Mouse (Mus musculus) liver, embryonic 14.5 days (tissue): ENCODE data around the gene Chrm3. TPM values are rescaled to one million over a fixed set of nuclear protein-coding genes. Genes with fewer than 3 reads are reported as not detected.

Experiments
- ATAC-seq: fragments of 200-750 bp; cut with Nextera tagmentation; 2 replicates; pipeline ENCODE4 v1.8.0; 2017; ENCODE audit warnings: moderate number of reproducible peaks, mild to moderate bottlenecking, moderate library complexity; ENCODE audit not compliant: insufficient read depth
- DNase-seq, 3 experiments: peaks; one replicate each; pipeline ENCODE4 v3.0.0-alpha.2; 2012 to 2013; ENCODE audit warnings: low read depth in 3 of 3, low spot score in 3 of 3
- H3K27ac ChIP-seq: fragments of 300-500 bp; sonication (generic); 2 replicates; pipeline ENCODE4 v1.5.1; 2014; ENCODE audit warnings: moderate library complexity, mild to moderate bottlenecking, control low read depth, inconsistent platforms
- H3K27me3 ChIP-seq: fragments of 300-500 bp; sonication (generic); 2 replicates; pipeline ENCODE4 v1.6.1; 2014; ENCODE audit warnings: mild to moderate bottlenecking, low read length, moderate library complexity; ENCODE audit not compliant: control insufficient read depth, insufficient read depth
- H3K36me3 ChIP-seq: fragments of 300-500 bp; sonication (generic); replicated peaks from 2 replicates; pipeline ENCODE4 v1.6.1; 2014; ENCODE audit warnings: low read depth; ENCODE audit not compliant: control insufficient read depth, insufficient read depth
- H3K4me1 ChIP-seq, 2 experiments: fragments of 200-500 bp in 1 of 2; fragments of 300-500 bp in 1 of 2; sonication (generic) in 1 of 2; replicated peaks; 2 replicates each; pipeline ENCODE4 v1.6.1; 2012 to 2014; ENCODE audit warnings: antibody characterized with exemption in 1 of 2, inconsistent platforms in 1 of 2, low read length in 1 of 2; ENCODE audit not compliant: control insufficient read depth in 2 of 2, insufficient read depth in 2 of 2
- H3K4me2 ChIP-seq: fragments of 300-500 bp; sonication (generic); 2 replicates; pipeline ENCODE4 v1.6.1; 2014; ENCODE audit warnings: low read depth, mild to moderate bottlenecking, control low read depth, moderate library complexity
- H3K4me3 ChIP-seq, 2 experiments: fragments of 200-500 bp in 1 of 2; fragments of 300-500 bp in 1 of 2; sonication (generic) in 1 of 2; 2 replicates each; pipeline ENCODE4 v1.5.1; 2012 to 2014; ENCODE audit warnings: low read depth in 2 of 2, low read length in 2 of 2, mild to moderate bottlenecking in 2 of 2, control low read depth in 1 of 2, inconsistent platforms in 1 of 2, moderate library complexity in 1 of 2; ENCODE audit not compliant: insufficient read depth in 1 of 2
- H3K9ac ChIP-seq: fragments of 300-500 bp; sonication (generic); replicated peaks from 2 replicates; pipeline ENCODE4 v1.6.1; 2014; ENCODE audit warnings: mild to moderate bottlenecking, control low read depth, moderate library complexity
- H3K9me3 ChIP-seq: fragments of 300-500 bp; sonication (generic); 2 replicates; pipeline ENCODE4 v1.6.1; 2016; ENCODE audit warnings: low read length, mixed read lengths; ENCODE audit not compliant: control insufficient read depth
- CTCF ChIP-seq: IDR thresholded peaks from 2 replicates; pipeline ENCODE4 v1.5.1; 2016; ENCODE audit warnings: antibody characterized with exemption, low read depth, control low read depth
- EP300 ChIP-seq: IDR thresholded peaks from 2 replicates; pipeline ENCODE4 v1.6.1; 2016; ENCODE audit warnings: antibody characterized with exemption, low read depth
- WGBS: fragments of 180-500 bp; shearing (Covaris S2); extraction: QIAGEN DNeasy Blood & Tissue Kit; methylation state at CpG from one replicate; pipeline ENCODE4 v1.1.7; 2014; ENCODE audit not compliant: insufficient replicate concordance; 5-methylcytosine and 5-hydroxymethylcytosine counted together
- polyA plus RNA-seq, 2 experiments: library from polyadenylated mRNA; depleted of rRNA in 1 of 2; stranded (reverse) in 1 of 2; unstranded in 1 of 2; fragments of >200 nt; fragmentation: Nextera tagmentation in 1 of 2; extraction: Ambion mirVana in 1 of 2; gene quantifications; 2 replicates each; pipeline versions ENCODE4 v1.2.1 to v1.2.3; 2012 to 2014

Gene Chrm3
- polyA plus RNA-seq, 2 experiments = 0.03 TPM; not detected in 1

DNA sequence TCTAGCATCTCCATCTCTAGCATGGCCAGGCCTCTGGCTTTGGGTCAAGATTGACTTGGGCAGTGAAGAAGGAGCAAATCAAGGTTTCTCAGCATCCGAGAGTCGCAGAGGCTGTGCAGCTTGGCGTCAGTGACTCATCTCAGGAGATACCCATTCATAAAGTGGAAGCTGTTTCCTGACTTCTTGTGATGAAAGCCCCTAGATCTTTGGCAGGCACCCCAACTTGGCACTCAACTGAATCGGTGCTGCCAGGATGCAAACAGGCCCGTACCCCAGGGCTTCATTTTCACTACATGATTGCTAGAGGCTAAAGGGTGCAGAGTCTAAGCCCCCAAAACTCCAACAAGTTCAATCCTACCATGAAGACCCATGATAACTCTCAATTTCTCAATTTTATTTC is 298.0 kb downstream of the Chrm3 start:
- Histone ChIP-seq H3K27ac (no peak overlapping the region), H3K4me3 (no peak overlapping the region), H3K4me2 (no peak overlapping the region), H3K9ac (no peak overlapping the region), H3K9me3 (no peaks in the 10 kb centered on the region), H3K27me3 (no peaks in the 10 kb centered on the region), H3K36me3 (no peaks in the 10 kb centered on the region), H3K4me1 (peaks cover 0 to 3% of the 10 kb centered on the region in 2 experiments; a peak in 1 of 4 replicates)
- 63% methylated on average over 5 of the region's 5 CpGs for WGBS
- TF ChIP-seq EP300 (no peak), CTCF (no peak)
- ATAC-seq (no peak), DNase-seq (no peak)

DNA sequence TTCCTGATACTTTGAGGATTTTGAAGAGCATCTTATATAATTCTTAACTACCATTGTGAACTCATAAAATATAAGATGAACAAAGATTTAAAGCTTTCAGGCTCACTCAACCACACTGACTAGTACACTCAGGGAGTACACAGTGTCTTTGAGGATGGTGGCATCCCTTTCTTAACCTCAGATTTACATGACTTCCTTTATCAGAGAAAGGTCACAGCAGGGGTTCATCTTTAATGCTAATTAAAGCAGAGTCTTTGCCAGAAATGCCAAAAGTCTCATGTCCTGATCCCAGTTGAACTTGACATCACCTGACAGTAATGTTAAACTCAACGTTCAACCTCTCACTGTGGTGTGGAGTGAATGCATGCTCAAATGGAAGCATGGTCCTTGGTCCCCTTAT is 301.7 kb downstream of the Chrm3 start:
- no peak overlapping the region for H3K9ac ChIP-seq
- no peaks in the 10 kb centered on the region for H3K9me3 ChIP-seq
- H3K4me1 ChIP-seq = no peaks in the 10 kb centered on the region
- TF ChIP-seq EP300 (no peak), CTCF (no peak)
- H3K27me3 ChIP-seq = no peaks in the 10 kb centered on the region
- DNase-seq (no peak), ATAC-seq (no peak)
- no peaks in the 10 kb centered on the region for H3K36me3 ChIP-seq
- H3K4me3 ChIP-seq = no peak overlapping the region
- WGBS = 50% methylated on average over 1 of the region's 1 CpGs
- no peak overlapping the region for H3K27ac ChIP-seq
- no peak overlapping the region for H3K4me2 ChIP-seq

DNA sequence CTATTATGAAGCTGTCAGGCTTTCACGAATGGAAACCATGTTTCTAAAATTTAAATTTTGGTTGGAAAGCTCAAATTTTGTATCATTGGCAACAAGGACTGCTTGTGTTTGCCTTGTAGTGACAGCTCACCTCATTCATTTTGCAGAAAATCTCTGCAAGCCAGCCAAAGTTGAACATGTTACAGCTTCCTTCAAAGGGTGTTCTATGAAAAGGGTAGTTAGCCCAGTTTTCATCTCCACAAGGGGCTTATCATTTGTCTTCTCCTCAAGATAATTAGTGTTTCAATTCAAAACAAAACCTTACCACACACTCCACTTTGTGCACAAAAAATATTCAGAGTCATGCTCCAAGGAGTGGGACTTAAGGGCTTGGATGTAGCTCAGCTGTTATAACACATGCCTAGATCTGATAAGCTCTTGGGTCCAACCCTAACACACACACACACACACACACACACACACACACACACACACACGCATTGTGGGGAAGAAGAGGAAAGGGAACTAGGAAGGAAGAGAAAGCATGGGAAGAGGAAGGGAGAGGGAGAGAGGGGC is 302.9 kb downstream of the Chrm3 start:
- H3K4me1 ChIP-seq = no peaks in the 10 kb centered on the region
- H3K4me3 ChIP-seq = no peak overlapping the region
- 41% methylated on average over 2 of the region's 2 CpGs for WGBS
- no peak overlapping the region for H3K27ac ChIP-seq
- H3K4me2 ChIP-seq = no peak overlapping the region
- DNase-seq (no peak), ATAC-seq (no peak)
- no peak overlapping the region for H3K9ac ChIP-seq
- H3K36me3 ChIP-seq = no peaks in the 10 kb centered on the region
- no peaks in the 10 kb centered on the region for H3K27me3 ChIP-seq
- no peaks in the 10 kb centered on the region for H3K9me3 ChIP-seq
- TF ChIP-seq CTCF (no peak), EP300 (no peak)

DNA sequence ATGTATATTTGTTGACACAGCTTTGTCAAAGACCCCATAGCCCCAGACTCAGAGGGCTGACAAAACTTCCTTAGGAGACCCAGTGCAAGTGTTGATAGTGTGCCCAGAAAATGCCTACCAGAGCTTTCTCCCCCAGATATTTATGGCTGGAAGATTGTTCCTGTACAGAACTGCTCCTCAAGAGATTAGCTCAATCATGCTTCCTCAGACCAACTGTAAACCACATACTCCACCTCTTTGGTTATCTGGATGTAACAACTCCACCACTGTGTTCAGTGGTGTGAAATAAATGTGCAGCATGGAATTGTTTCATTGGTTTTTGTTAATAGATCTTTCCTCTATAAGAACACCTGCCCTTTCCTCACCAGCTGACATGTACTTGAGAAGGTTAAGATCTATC is 306.6 kb downstream of the Chrm3 start:
- H3K4me1 ChIP-seq = no peaks in the 10 kb centered on the region
- no peak overlapping the region for H3K4me3 ChIP-seq
- peak; percentile 31; the same call in 1 of the 2 replicates for ATAC-seq
- no peak overlapping the region for H3K9ac ChIP-seq
- no peak overlapping the region for H3K27ac ChIP-seq
- TF ChIP-seq EP300 = peak; percentile 37; the same call in 1 of the 2 replicates
- TF ChIP-seq CTCF = no peak
- no peak overlapping the region for H3K4me2 ChIP-seq
- DNase-seq = no peak
- no peaks in the 10 kb centered on the region for H3K36me3 ChIP-seq
- H3K27me3 ChIP-seq = no peaks in the 10 kb centered on the region
- H3K9me3 ChIP-seq = no peaks in the 10 kb centered on the region

DNA sequence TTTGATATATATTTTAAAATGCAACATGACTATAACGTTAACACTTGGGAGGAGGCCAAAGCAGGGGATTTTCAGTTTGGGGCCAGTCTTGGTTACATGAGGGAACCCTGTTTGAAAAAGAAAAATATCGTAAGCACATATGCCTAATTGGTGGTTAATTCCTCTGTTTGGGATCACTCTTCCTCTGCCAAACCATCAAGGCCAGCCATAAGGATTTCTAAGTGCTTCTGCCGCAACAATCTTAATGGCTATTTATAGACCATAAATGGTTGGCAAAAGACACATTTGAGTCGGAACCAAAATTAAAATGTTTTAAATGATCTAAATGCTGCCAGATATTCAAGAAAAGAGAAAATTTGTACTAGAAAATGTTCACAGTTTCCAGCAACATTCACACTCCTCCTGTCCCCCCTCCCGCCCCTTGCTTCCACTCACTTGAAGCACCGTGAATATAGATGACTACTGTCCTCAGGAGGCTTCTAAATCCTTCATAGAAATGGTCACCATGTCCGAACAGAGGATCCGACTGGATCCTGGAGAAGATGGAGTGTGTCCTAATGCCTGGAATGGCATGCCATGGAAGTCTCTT is 307.3 kb downstream of the Chrm3 start:
- no peak overlapping the region for H3K4me3 ChIP-seq
- H3K9me3 ChIP-seq = no peaks in the 10 kb centered on the region
- H3K9ac ChIP-seq = no peak overlapping the region
- ATAC-seq (no peak), DNase-seq (no peak)
- no peaks in the 10 kb centered on the region for H3K4me1 ChIP-seq
- 64% methylated on average over 8 of the region's 8 CpGs for WGBS
- no peak overlapping the region for H3K27ac ChIP-seq
- TF ChIP-seq EP300 = no peak
- TF ChIP-seq CTCF = no peak
- H3K36me3 ChIP-seq = no peaks in the 10 kb centered on the region
- H3K4me2 ChIP-seq = no peak overlapping the region
- H3K27me3 ChIP-seq = no peaks in the 10 kb centered on the region
